Mouse (Mus musculus): ENCODE results near the gene Car10. TPM values are rescaled to one million over a fixed set of nuclear protein-coding genes. Genes with fewer than 3 reads are reported as not detected.
"Not testable (repeated sequence)": the region's sequence is repeated elsewhere in the genome, so short reads cannot be mapped to it uniquely, and the experiment has no call there.

Car10 gene
- polyA plus RNA-seq, 1 experiment from 2014 or later = not detected

GRCm38 (mm10) chr11:93364171-93364570, 266.3 kb downstream of the Car10 start:
- Histone ChIP-seq H3K27me3 (ENCODE audit: insufficient read depth, low read length) (no peaks in the 10 kb centered on the region), H3K9ac (ENCODE audit: low read depth, low read length) (no peak overlapping the region), H3K9me3 (replicated peaks; ENCODE audit: low read length) (0 out of 2 replicates have a peak, but pooled peaks cover 3% of the 10 kb centered on the region), H3K27ac (no peak overlapping the region), H3K4me2 (ENCODE audit: low read length) (no peak overlapping the region), H3K4me3 (replicated peaks; ENCODE audit: low read depth, low read length) (no peak overlapping the region), H3K36me3 (ENCODE audit: insufficient read depth, low read length) (no peaks in the 10 kb centered on the region), H3K4me1 (replicated peaks; ENCODE audit: insufficient read depth, low read length) (no peaks in the 10 kb centered on the region)
- TF ChIP-seq CTCF (IDR thresholded peaks at IDR 0.05; ENCODE audit: low read depth) = no peak
- no peak for DNase-seq (ENCODE audit: low spot score)
- ATAC-seq (replicated peaks; ENCODE audit: low FRiP score, low read depth) = no peak

DNA sequence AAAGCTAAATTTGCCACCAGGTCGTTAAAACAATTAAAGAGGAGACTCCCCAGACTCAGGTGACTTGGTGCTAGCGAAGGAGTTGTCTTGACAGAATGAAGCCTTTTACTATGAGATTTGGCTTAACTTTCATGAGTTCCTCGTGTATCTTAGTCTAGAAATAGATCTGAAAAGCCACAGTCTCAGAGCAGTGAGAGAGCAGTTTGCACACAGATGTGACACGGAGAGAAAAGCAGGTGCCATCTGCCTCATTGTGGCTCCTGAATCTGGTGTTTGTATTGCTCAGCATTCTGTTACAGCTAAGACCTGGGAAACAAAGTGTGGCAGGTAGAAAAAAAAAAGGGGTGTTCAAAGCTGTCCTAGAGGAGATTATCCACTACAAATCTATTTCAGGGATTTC, 269.4 kb downstream of the Car10 start:
- no peaks in the 10 kb centered on the region for H3K27me3 ChIP-seq (ENCODE audit: insufficient read depth, low read length)
- TF ChIP-seq CTCF (IDR thresholded peaks at IDR 0.05; ENCODE audit: low read depth) = no peak
- H3K27ac ChIP-seq = no peak overlapping the region
- no peak overlapping the region for H3K4me3 ChIP-seq (replicated peaks; ENCODE audit: low read depth, low read length)
- ATAC-seq (replicated peaks; ENCODE audit: low FRiP score, low read depth) (no peak), DNase-seq (ENCODE audit: low spot score) (no peak)
- no peaks in the 10 kb centered on the region for H3K4me1 ChIP-seq (replicated peaks; ENCODE audit: insufficient read depth, low read length)
- H3K9me3 ChIP-seq (replicated peaks; ENCODE audit: low read length) = no peaks in the 10 kb centered on the region
- 35% methylated on average over 4 of the region's 4 CpGs for WGBS
- H3K36me3 ChIP-seq (ENCODE audit: insufficient read depth, low read length) = no peaks in the 10 kb centered on the region
- H3K9ac ChIP-seq (ENCODE audit: low read depth, low read length) = no peak overlapping the region
- H3K4me2 ChIP-seq (ENCODE audit: low read length) = no peak overlapping the region

DNA sequence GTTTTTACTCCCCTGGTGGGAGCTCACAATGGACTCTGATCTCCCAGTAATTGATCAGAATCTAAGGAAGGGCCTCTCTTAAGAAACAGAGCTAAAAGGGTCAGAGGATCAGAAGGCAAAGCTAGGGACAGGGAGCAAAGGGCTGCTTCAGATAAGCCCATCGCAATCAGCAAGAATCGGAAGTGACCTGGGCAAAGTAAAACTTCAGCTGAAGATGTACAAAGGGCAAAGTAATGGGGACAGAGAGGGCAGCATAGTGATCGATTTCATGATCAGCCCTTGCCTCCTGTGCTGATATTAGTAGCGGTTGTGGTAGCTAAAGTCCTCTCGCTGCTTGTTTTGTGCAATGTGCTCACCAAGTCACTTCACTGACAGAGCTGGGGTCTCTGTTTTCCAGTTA, 269.9 kb downstream of the Car10 start:
- WGBS = 87% methylated on average over 5 of the region's 5 CpGs
- no peak overlapping the region for H3K9ac ChIP-seq (ENCODE audit: low read depth, low read length)
- ATAC-seq (replicated peaks; ENCODE audit: low FRiP score, low read depth) = no peak
- no peak overlapping the region for H3K4me2 ChIP-seq (ENCODE audit: low read length)
- no peak overlapping the region for H3K4me3 ChIP-seq (replicated peaks; ENCODE audit: low read depth, low read length)
- H3K4me1 ChIP-seq (replicated peaks; ENCODE audit: insufficient read depth, low read length) = no peaks in the 10 kb centered on the region
- H3K27me3 ChIP-seq (ENCODE audit: insufficient read depth, low read length) = no peaks in the 10 kb centered on the region
- H3K27ac ChIP-seq = no peak overlapping the region
- DNase-seq (ENCODE audit: low spot score) = no peak
- no peak for TF ChIP-seq CTCF (IDR thresholded peaks at IDR 0.05; ENCODE audit: low read depth)
- no peaks in the 10 kb centered on the region for H3K9me3 ChIP-seq (replicated peaks; ENCODE audit: low read length)
- no peaks in the 10 kb centered on the region for H3K36me3 ChIP-seq (ENCODE audit: insufficient read depth, low read length)

- WGBS = 73% methylated on average over 4 of the region's 4 CpGs
- ATAC-seq (replicated peaks; ENCODE audit: low FRiP score, low read depth) = no peak
- DNase-seq (ENCODE audit: low spot score) = no peak
- no peak overlapping the region for H3K27ac ChIP-seq
- TF ChIP-seq CTCF (IDR thresholded peaks at IDR 0.05; ENCODE audit: low read depth) = no peak
- no peaks in the 10 kb centered on the region for H3K36me3 ChIP-seq (ENCODE audit: insufficient read depth, low read length)
- no peaks in the 10 kb centered on the region for H3K27me3 ChIP-seq (ENCODE audit: insufficient read depth, low read length)
- H3K4me1 ChIP-seq (replicated peaks; ENCODE audit: insufficient read depth, low read length) = no peaks in the 10 kb centered on the region
- no peaks in the 10 kb centered on the region for H3K9me3 ChIP-seq (replicated peaks; ENCODE audit: low read length)
- no peak overlapping the region for H3K9ac ChIP-seq (ENCODE audit: low read depth, low read length)
- no peak overlapping the region for H3K4me3 ChIP-seq (replicated peaks; ENCODE audit: low read depth, low read length)
- H3K4me2 ChIP-seq (ENCODE audit: low read length) = no peak overlapping the region
Measured at GRCm38 (mm10) chr11:93373697-93374354, 276.0 kb downstream of the Car10 start.

DNA sequence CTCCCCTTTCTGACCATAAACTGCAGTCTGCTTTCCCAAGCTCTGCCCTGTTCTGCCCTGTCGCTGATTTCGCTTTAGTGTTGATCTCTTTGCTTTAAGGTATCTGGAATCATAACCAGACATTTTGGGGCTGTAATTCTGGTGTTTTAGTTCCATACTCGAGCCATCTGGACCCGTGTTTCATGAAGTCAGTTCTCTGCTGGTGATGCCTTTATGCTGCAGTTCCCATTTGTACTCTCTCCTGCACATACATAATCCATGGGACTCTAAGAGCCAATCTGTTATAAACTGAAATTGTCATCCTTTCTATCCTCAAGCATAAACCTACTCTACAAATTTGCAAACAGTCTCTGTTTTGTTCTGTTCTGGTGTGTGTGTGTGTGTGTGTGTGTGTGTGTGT, 293.3 kb downstream of the Car10 start:
- no peak overlapping the region for H3K9ac ChIP-seq (ENCODE audit: low read depth, low read length)
- H3K27me3 ChIP-seq (ENCODE audit: insufficient read depth, low read length) = no peaks in the 10 kb centered on the region
- no peak overlapping the region for H3K4me3 ChIP-seq (replicated peaks; ENCODE audit: low read depth, low read length)
- H3K27ac ChIP-seq = no peak overlapping the region
- DNase-seq (ENCODE audit: low spot score) (no peak), ATAC-seq (replicated peaks; ENCODE audit: low FRiP score, low read depth) (no peak)
- no peaks in the 10 kb centered on the region for H3K36me3 ChIP-seq (ENCODE audit: insufficient read depth, low read length)
- no peak overlapping the region for H3K4me2 ChIP-seq (ENCODE audit: low read length)
- 81% methylated on average over 4 of the region's 4 CpGs for WGBS
- no peaks in the 10 kb centered on the region for H3K4me1 ChIP-seq (replicated peaks; ENCODE audit: insufficient read depth, low read length)
- no peak for TF ChIP-seq CTCF (IDR thresholded peaks at IDR 0.05; ENCODE audit: low read depth)
- H3K9me3 ChIP-seq (replicated peaks; ENCODE audit: low read length) = no peaks in the 10 kb centered on the region

DNA sequence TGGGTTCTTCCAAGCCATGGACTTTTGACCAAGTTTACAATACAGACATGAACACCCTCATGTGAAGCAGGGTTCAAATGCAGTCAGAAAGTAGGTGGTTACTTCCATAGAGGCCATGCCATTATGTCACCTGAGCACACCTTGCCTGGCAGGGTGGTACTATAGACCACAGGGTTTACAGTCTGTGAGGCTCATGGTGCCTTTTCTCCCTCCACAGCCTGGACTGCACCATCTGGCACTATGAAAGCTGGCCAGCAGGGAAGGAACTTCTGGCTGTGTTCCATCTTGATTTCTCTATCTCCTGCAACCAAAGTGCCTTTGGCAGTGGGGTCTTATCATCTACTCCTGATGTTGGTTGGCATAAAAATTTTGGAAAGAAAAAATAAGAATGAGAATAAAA, 295.5 kb downstream of the Car10 start:
- DNase-seq (ENCODE audit: low spot score); H3K9me3 ChIP-seq (replicated peaks; ENCODE audit: low read length); H3K27ac ChIP-seq; H3K4me1 ChIP-seq (replicated peaks; ENCODE audit: insufficient read depth, low read length); H3K4me2 ChIP-seq (ENCODE audit: low read length); H3K9ac ChIP-seq (ENCODE audit: low read depth, low read length); H3K36me3 ChIP-seq (ENCODE audit: insufficient read depth, low read length); ATAC-seq (replicated peaks; ENCODE audit: low FRiP score, low read depth); H3K27me3 ChIP-seq (ENCODE audit: insufficient read depth, low read length); H3K4me3 ChIP-seq (replicated peaks; ENCODE audit: low read depth, low read length): not testable (repeated sequence)

DNA sequence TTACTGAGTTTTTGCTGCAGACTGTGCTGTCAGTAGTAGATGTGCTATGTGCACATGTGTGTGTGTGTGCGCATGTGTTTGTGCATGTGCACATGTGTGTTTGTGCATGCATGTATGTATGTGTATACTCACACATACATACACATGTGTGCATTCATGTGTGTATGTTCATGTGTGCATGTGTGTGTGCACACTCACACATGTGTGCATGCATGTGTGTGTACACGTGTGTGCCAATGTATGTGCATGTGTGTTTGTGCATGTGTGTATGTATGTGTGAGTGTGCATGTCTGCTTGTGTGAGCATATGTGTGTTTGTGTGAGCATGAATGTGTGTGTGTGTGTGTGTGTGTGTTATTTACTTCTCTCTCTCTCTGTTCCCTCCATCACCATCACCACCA, 298.5 kb downstream of the Car10 start:
- Histone ChIP-seq H3K9ac (ENCODE audit: low read depth, low read length) (no peak overlapping the region), H3K27me3 (ENCODE audit: insufficient read depth, low read length) (no peaks in the 10 kb centered on the region), H3K27ac (no peak overlapping the region), H3K4me2 (ENCODE audit: low read length) (no peak overlapping the region), H3K9me3 (replicated peaks; ENCODE audit: low read length) (no peaks in the 10 kb centered on the region), H3K4me1 (replicated peaks; ENCODE audit: insufficient read depth, low read length) (no peaks in the 10 kb centered on the region), H3K4me3 (replicated peaks; ENCODE audit: low read depth, low read length) (no peak overlapping the region), H3K36me3 (ENCODE audit: insufficient read depth, low read length) (no peaks in the 10 kb centered on the region)
- 94% methylated on average over 2 of the region's 2 CpGs for WGBS
- no peak for TF ChIP-seq CTCF (IDR thresholded peaks at IDR 0.05; ENCODE audit: low read depth)
- no peak for DNase-seq (ENCODE audit: low spot score)
- ATAC-seq (replicated peaks; ENCODE audit: low FRiP score, low read depth) = no peak

DNA sequence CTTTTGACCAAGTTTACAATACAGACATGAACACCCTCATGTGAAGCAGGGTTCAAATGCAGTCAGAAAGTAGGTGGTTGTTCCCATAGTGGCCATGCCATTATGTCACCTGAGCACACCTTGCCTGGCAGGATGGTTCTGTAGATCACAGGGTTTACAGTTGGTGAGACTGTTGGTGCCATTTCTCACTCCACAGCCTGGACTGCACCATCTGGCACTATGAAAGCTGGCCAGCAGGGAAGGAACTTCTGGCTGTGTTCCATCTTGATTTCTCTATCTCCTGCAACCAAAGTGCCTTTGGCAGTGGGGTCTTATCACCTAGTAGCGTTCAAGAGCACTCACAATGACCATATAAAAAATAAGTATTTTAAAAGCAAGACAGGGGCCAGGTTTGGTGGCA, 303.3 kb downstream of the Car10 start:
- not testable (repeated sequence) for H3K4me2 ChIP-seq (ENCODE audit: low read length); DNase-seq (ENCODE audit: low spot score); H3K36me3 ChIP-seq (ENCODE audit: insufficient read depth, low read length); H3K9me3 ChIP-seq (replicated peaks; ENCODE audit: low read length); H3K4me3 ChIP-seq (replicated peaks; ENCODE audit: low read depth, low read length); H3K4me1 ChIP-seq (replicated peaks; ENCODE audit: insufficient read depth, low read length); ATAC-seq (replicated peaks; ENCODE audit: low FRiP score, low read depth); H3K27me3 ChIP-seq (ENCODE audit: insufficient read depth, low read length); H3K27ac ChIP-seq; H3K9ac ChIP-seq (ENCODE audit: low read depth, low read length)
- WGBS = 73% methylated on average over 1 of the region's 1 CpGs

All from kidney, postnatal 0 days (tissue).